Mouse (Mus musculus): ENCODE data around the gene Iba57. TPM values are rescaled to one million over a fixed set of nuclear protein-coding genes. Genes with fewer than 3 reads are reported as not detected.

The Iba57 gene
- polyA plus RNA-seq, 1 experiment from 2014 or later = 4.9 TPM

DNA sequence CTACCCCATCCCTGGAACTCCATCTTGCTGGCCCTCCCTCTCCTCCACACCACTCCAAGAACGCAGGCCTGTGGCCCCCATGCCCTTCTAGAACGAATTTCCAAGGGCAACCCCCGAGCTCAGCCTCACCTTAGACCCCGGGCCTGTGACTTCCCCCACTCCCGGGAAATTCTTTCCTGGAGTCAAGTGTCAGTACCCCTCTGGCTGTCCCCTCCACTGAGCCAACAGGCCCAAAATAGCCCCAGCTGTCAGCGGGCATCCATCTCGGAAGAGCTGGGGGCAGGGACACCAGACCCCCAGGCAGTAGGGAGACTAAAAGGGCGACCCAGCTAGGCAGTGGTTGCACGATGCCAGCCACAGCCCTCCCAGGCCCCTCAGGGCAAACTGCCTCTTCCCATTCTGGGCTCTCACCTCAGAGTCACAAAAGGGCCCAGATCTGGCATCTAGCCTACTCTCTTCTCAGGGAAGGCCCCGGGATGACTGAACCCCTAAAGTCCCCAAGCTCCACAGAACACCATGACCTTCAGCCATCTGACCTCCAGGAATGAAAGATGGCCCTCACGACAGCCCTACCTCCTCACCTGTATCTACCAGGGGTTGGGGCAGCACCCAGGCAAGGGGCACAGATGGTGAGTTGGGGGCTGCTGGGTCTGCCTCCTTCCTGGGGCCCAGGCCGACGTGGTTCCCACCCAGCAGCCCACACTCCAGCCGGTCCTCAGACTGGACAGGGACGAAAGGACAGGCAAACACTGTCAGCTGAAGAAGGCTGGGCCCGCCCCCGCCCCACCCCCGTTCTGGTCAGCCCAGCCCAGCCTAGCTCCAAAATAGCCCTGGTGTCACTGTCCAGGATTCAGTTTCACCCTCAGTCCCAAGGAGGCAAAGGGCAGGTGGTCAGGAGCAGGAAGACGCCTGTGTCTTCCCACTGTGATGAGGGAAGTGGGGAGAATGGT lies 24.7 kb downstream of the Iba57 start:
- H3K4me2 ChIP-seq (ENCODE audit: low read length) = peak overlapping the region; percentile 75

DNA sequence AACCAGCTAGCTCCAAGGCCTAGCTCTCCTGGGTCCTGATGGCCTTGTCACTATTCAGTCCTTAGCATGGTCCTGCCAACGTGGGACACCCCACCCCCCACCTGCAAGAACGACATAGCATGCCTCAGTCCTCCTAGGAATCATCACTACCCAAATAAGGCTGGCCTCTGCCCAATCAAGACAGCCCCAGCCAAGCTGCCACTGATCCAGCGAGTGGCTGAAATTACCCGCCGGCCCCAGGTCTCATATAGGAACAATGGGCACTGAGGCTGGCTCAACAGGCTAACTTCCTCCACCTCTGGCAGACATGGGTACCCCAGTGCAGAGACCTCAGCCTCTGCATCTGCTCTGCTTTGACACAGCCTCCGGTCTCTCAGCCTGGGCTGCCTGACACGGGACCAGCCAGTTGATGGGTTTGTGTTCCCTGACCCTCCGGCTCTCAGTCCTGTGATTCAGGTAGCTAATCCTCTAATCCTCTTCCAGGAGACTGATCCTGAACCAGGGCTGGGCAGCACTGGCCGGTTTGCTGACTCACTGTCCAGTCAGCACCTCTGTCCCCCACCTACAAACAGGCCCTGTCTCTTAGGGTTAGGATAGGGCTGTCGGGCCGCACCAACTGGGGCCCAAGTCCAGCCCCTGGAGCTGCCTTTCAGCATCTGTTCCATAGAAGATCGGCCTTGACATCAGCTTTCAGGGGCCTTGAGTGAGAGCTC lies 26.4 kb downstream of the Iba57 start:
- no peaks in the 10 kb centered on the region for H3K9me3 ChIP-seq (ENCODE audit: control insufficient read depth, low read length)
- peak overlapping the region; percentile 84 for H3K9ac ChIP-seq (ENCODE audit: low read length)
- peaks cover 37% of the 10 kb centered on the region for H3K27me3 ChIP-seq (ENCODE audit: control insufficient read depth, insufficient read depth, low read length)
- H3K4me3 ChIP-seq (ENCODE audit: control insufficient read depth in 1 of 2, insufficient read depth in 1 of 2, low read depth in 1 of 2, low read length in 2 of 2) = peak overlapping the region; percentile 46 to 47
- peaks cover 45 to 49% of the 10 kb centered on the region in 2 experiments for H3K4me1 ChIP-seq (ENCODE audit: control insufficient read depth in 2 of 2, insufficient read depth in 2 of 2, low read length in 2 of 2)
- H3K36me3 ChIP-seq (ENCODE audit: control insufficient read depth, insufficient read depth, low read length) = peaks cover 33% of the 10 kb centered on the region
- H3K27ac ChIP-seq (replicated peaks in 1 of 2; ENCODE audit: control insufficient read depth in 1 of 2, insufficient read depth in 1 of 2, low read depth in 2 of 2, low read length in 2 of 2) = peak overlapping the region; percentile 96 to 98
- no peak for ATAC-seq (ENCODE audit: insufficient number of reproducible peaks, insufficient read depth, low FRiP score, low read depth)
- WGBS = 44% methylated on average over 12 of the region's 12 CpGs
- peak overlapping the region; percentile 75 for H3K4me2 ChIP-seq (ENCODE audit: low read length)

More for the DNA sequence above, 24.7 kb downstream of the Iba57 start:
- H3K9me3 ChIP-seq (ENCODE audit: control insufficient read depth, low read length) = no peaks in the 10 kb centered on the region
- peaks cover 31% of the 10 kb centered on the region for H3K27me3 ChIP-seq (ENCODE audit: control insufficient read depth, insufficient read depth, low read length)
- peak overlapping the region; percentile 84 for H3K9ac ChIP-seq (ENCODE audit: low read length)
- H3K4me1 ChIP-seq (ENCODE audit: control insufficient read depth in 2 of 2, insufficient read depth in 2 of 2, low read length in 2 of 2) = peaks cover 45 to 49% of the 10 kb centered on the region in 2 experiments
- 26% methylated on average over 19 of the region's 19 CpGs for WGBS
- ATAC-seq (ENCODE audit: insufficient number of reproducible peaks, insufficient read depth, low FRiP score, low read depth) = peak; percentile 68
- peaks cover 16% of the 10 kb centered on the region for H3K36me3 ChIP-seq (ENCODE audit: control insufficient read depth, insufficient read depth, low read length)
- H3K4me3 ChIP-seq (ENCODE audit: control insufficient read depth in 1 of 2, insufficient read depth in 1 of 2, low read depth in 1 of 2, low read length in 2 of 2) = peak overlapping the region; percentile 46 to 47
- H3K27ac ChIP-seq (replicated peaks in 1 of 2; ENCODE audit: control insufficient read depth in 1 of 2, insufficient read depth in 1 of 2, low read depth in 2 of 2, low read length in 2 of 2) = peak overlapping the region; percentile 96 to 98

DNA sequence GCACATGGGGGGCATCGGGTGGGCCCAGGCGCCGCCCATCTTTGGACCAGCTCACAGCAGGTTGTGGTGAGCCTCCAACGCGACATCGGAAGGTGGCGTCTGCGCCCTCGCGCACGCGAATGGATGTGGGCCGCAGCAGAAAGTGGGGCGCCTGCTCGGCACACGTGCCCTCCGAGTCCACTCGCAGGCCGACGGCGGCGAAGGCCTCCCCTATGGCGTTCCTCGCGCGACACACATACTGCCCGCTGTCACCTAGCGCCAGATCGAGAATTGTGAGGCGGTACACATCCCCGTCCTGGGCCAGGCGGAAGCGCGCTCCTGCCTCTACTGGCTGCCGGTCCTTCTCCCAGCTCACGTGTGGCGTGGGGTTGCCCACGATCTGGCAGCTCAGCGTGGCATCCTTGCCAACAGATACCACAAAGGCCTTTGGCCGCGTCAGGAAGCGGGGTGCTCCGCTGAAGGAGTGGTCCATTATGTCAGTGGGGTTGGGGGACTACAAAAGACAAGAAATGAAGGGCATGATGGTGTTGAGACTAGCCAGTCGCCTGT lies 27.6 kb downstream of the Iba57 start, which contains the start of gene Obscn:
Gene Obscn (minus strand): TSS at position 499 of the 549 bp plus-strand sequence.
- Histone ChIP-seq H3K9ac (ENCODE audit: low read length) (peak within 1 kb of the TSS; percentile 84), H3K27me3 (ENCODE audit: control insufficient read depth, insufficient read depth, low read length) (peaks cover 37% of the 10 kb centered on the region), H3K27ac (replicated peaks in 1 of 2; ENCODE audit: control insufficient read depth in 1 of 2, insufficient read depth in 1 of 2, low read depth in 2 of 2, low read length in 2 of 2) (peak within 1 kb of the TSS in 1 of 2 experiments; percentile 98; a peak in 3 of 4 replicates), H3K9me3 (ENCODE audit: control insufficient read depth, low read length) (no peaks in the 10 kb centered on the region), H3K4me2 (ENCODE audit: low read length) (peak within 1 kb of the TSS; percentile 75), H3K4me1 (ENCODE audit: control insufficient read depth in 2 of 2, insufficient read depth in 2 of 2, low read length in 2 of 2) (peaks cover 45 to 49% of the 10 kb centered on the region in 2 experiments), H3K36me3 (ENCODE audit: control insufficient read depth, insufficient read depth, low read length) (peaks cover 43% of the 10 kb centered on the region), H3K4me3 (ENCODE audit: control insufficient read depth in 1 of 2, insufficient read depth in 1 of 2, low read depth in 1 of 2, low read length in 2 of 2) (peak within 1 kb of the TSS; percentile 46 to 47)
- no peak for ATAC-seq (ENCODE audit: insufficient number of reproducible peaks, insufficient read depth, low FRiP score, low read depth)
- 36% methylated on average over 44 of the region's 44 CpGs for WGBS

DNA sequence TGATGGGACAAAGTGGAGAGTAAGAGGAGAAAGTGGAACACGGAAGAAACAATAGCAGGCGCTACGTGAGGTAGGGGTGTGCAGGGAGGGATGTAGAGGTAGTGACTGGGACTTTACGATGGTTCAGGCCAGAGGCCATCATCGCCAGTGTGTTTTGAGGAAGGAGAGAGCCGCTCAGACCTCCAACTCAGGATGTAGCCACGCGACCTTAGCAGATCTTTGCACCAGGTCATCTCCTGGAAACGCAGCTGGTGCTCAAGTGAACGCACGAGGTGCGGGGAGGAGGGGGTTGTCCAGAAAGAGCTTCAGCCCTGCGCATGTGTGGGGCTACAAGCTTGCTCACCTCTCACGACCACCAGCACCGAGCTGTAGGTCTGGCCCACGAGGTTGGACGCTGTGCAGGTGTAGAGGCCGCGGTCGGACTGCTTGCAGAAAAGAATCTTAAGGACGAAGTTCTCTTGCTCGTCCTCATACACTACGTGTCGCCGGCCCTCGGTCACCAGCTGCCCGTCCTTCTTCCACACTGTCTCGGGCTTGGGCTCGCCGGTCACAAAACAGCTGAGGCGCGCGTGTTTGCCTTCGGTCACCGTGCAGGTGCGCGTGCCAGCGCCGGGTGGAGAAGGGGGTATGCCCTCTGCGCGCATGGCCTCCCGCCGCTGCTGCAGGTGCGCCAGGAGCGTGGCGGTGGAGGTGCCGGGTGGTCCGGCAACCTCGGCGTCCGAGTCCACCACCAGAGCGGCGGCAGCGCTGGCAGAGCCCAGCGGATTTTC lies 28.3 kb downstream of the Iba57 start:
- ATAC-seq (ENCODE audit: insufficient number of reproducible peaks, insufficient read depth, low FRiP score, low read depth) = no peak
- peaks cover 37% of the 10 kb centered on the region for H3K27me3 ChIP-seq (ENCODE audit: control insufficient read depth, insufficient read depth, low read length)
- H3K36me3 ChIP-seq (ENCODE audit: control insufficient read depth, insufficient read depth, low read length) = peaks cover 50% of the 10 kb centered on the region
- peaks cover 45 to 49% of the 10 kb centered on the region in 2 experiments for H3K4me1 ChIP-seq (ENCODE audit: control insufficient read depth in 2 of 2, insufficient read depth in 2 of 2, low read length in 2 of 2)
- no peak overlapping the region for H3K27ac ChIP-seq (replicated peaks in 1 of 2; ENCODE audit: control insufficient read depth in 1 of 2, insufficient read depth in 1 of 2, low read depth in 2 of 2, low read length in 2 of 2)
- WGBS = 26% methylated on average over 55 of the region's 55 CpGs
- peak overlapping the region in 1 of 2 experiments; percentile 11; a peak in 3 of 4 replicates for H3K4me3 ChIP-seq (ENCODE audit: control insufficient read depth in 1 of 2, insufficient read depth in 1 of 2, low read depth in 1 of 2, low read length in 2 of 2)
- H3K4me2 ChIP-seq (ENCODE audit: low read length) = peak overlapping the region; percentile 75
- no peaks in the 10 kb centered on the region for H3K9me3 ChIP-seq (ENCODE audit: control insufficient read depth, low read length)
- H3K9ac ChIP-seq (ENCODE audit: low read length) = peak overlapping the region; percentile 44

DNA sequence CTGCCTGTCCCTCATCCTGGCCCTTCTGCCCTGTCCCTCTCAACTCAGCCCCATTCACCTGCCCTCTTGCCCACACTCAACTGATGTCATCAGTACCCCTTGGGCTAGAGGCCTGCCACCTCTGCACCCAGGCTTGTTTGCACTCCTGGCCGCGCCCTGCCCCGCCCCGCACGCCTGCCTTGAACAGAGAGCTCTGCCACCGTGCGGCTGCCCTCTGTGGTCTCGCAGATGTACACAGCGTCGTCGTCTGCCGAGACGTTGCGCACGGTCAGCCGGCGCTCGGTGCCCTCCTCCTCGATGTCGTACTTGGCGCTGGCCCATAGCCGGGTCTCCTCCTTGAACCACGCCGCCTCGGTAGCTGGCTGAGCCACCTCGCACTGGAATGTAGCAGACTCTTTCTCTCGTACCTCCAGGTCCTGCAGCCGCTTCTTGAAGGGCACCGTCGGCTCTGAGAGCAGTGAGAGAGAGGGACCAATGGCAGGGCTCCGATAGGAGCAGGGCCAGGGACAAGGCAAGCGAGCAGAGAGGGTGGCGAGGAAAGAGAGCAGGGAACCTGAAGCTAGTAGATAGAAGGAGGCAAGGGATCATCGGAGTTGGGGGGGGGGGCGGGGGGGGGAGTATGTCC lies 29.1 kb downstream of the Iba57 start:
- peak overlapping the region; percentile 56; the same call in 1 of the 2 replicates for H3K9ac ChIP-seq (ENCODE audit: low read length)
- no peaks in the 10 kb centered on the region for H3K9me3 ChIP-seq (ENCODE audit: control insufficient read depth, low read length)
- peaks cover 57% of the 10 kb centered on the region for H3K36me3 ChIP-seq (ENCODE audit: control insufficient read depth, insufficient read depth, low read length)
- peak overlapping the region; percentile 75 for H3K4me2 ChIP-seq (ENCODE audit: low read length)
- H3K4me1 ChIP-seq (ENCODE audit: control insufficient read depth in 2 of 2, insufficient read depth in 2 of 2, low read length in 2 of 2) = peaks cover 40 to 43% of the 10 kb centered on the region in 2 experiments
- no peak for ATAC-seq (ENCODE audit: insufficient number of reproducible peaks, insufficient read depth, low FRiP score, low read depth)
- peak overlapping the region; percentile 16 to 21 for H3K4me3 ChIP-seq (ENCODE audit: control insufficient read depth in 1 of 2, insufficient read depth in 1 of 2, low read depth in 1 of 2, low read length in 2 of 2)
- H3K27me3 ChIP-seq (ENCODE audit: control insufficient read depth, insufficient read depth, low read length) = peaks cover 37% of the 10 kb centered on the region
- 18% methylated on average over 34 of the region's 35 CpGs for WGBS
- H3K27ac ChIP-seq (replicated peaks in 1 of 2; ENCODE audit: control insufficient read depth in 1 of 2, insufficient read depth in 1 of 2, low read depth in 2 of 2, low read length in 2 of 2) = no peak overlapping the region

DNA sequence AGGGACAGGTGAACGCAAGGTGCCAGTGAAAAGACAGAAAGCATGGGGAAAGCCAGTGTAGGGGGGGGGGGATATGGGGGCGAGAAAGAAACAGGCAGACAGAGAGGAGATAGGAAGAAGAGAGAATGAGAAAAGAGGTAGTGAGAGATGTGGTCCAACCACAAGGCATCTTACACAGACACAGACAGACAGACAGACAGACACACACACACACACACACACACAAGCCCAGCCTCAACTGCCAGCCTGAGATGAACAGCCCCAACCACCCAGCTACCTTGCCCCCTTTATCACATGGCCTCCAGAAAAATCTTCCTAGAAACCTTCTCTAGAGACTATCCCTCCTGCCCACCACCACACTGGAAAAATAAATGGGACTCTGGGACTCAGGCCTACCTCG lies 31.5 kb downstream of the Iba57 start:
- peaks cover 35% of the 10 kb centered on the region for H3K27me3 ChIP-seq (ENCODE audit: control insufficient read depth, insufficient read depth, low read length)
- H3K4me2 ChIP-seq (ENCODE audit: low read length) = no peak overlapping the region
- H3K36me3 ChIP-seq (ENCODE audit: control insufficient read depth, insufficient read depth, low read length) = peaks cover 72% of the 10 kb centered on the region
- 81% methylated on average over 2 of the region's 3 CpGs for WGBS
- ATAC-seq (ENCODE audit: insufficient number of reproducible peaks, insufficient read depth, low FRiP score, low read depth) = no peak
- no peaks in the 10 kb centered on the region for H3K9me3 ChIP-seq (ENCODE audit: control insufficient read depth, low read length)
- H3K4me3 ChIP-seq (ENCODE audit: control insufficient read depth in 1 of 2, insufficient read depth in 1 of 2, low read depth in 1 of 2, low read length in 2 of 2) = no peak overlapping the region
- no peak overlapping the region for H3K27ac ChIP-seq (replicated peaks in 1 of 2; ENCODE audit: control insufficient read depth in 1 of 2, insufficient read depth in 1 of 2, low read depth in 2 of 2, low read length in 2 of 2)
- peaks cover 23 to 29% of the 10 kb centered on the region in 2 experiments for H3K4me1 ChIP-seq (ENCODE audit: control insufficient read depth in 2 of 2, insufficient read depth in 2 of 2, low read length in 2 of 2)
- H3K9ac ChIP-seq (ENCODE audit: low read length) = no peak overlapping the region

Data from heart, embryonic 14.5 days (tissue).